Mouse (Mus musculus) cerebellum, adult 2 months (tissue): ENCODE measurements at regions not wholly inside any gene's neighbourhood (a gene's known extent, or its start where the extent isn't known, plus 50 kb on each side); places are given as distances from the start of the nearest gene placed in this dataset.
A peak's percentile ranks its signal among the peaks of the same experiment; 100 is the strongest.

Source experiments
- DNase-seq, 2 experiments: peaks; one replicate each; pipeline ENCODE4 v3.0.0; 2021
- H3K27ac ChIP-seq: fragments of 200-500 bp; 2 replicates; pipeline ENCODE4 v1.5.1; 2012; ENCODE audit warnings: low read length, control low read depth, inconsistent platforms; ENCODE audit not compliant: insufficient read depth
- H3K27me3 ChIP-seq: fragments of 200-500 bp; 2 replicates; pipeline ENCODE4 v1.6.1; 2012; ENCODE audit warnings: inconsistent platforms, mild to moderate bottlenecking, low read length, moderate library complexity; ENCODE audit not compliant: control insufficient read depth, insufficient read depth
- H3K4me1 ChIP-seq: fragments of 200-500 bp; 2 replicates; pipeline ENCODE4 v1.6.1; 2011; ENCODE audit warnings: low read length; ENCODE audit not compliant: control insufficient read depth, insufficient read depth
- H3K4me3 ChIP-seq: fragments of 200-500 bp; replicated peaks from 2 replicates; pipeline ENCODE3; 2011; ENCODE audit warnings: mild to moderate bottlenecking, low read depth, low read length, control low read depth; ENCODE audit not compliant: insufficient read depth
- CTCF ChIP-seq: fragments of 200-500 bp; IDR thresholded peaks from 2 replicates; pipeline ENCODE4 v1.5.1; 2011; ENCODE audit warnings: low read depth, mild to moderate bottlenecking, control low read depth, low read length, moderate library complexity, borderline replicate concordance; ENCODE audit not compliant: insufficient read depth
- POLR2A ChIP-seq: fragments of 200-500 bp; IDR thresholded peaks from 2 replicates; pipeline ENCODE4 v1.6.1; 2011; ENCODE audit warnings: low read length, control low read depth, borderline replicate concordance; ENCODE audit not compliant: insufficient read depth
- WGBS: fragments of 180-500 bp; shearing (Covaris S2); methylation state at CpG from one replicate; pipeline ENCODE4 v1.1.7; 2018; 5-methylcytosine and 5-hydroxymethylcytosine counted together

DNA sequence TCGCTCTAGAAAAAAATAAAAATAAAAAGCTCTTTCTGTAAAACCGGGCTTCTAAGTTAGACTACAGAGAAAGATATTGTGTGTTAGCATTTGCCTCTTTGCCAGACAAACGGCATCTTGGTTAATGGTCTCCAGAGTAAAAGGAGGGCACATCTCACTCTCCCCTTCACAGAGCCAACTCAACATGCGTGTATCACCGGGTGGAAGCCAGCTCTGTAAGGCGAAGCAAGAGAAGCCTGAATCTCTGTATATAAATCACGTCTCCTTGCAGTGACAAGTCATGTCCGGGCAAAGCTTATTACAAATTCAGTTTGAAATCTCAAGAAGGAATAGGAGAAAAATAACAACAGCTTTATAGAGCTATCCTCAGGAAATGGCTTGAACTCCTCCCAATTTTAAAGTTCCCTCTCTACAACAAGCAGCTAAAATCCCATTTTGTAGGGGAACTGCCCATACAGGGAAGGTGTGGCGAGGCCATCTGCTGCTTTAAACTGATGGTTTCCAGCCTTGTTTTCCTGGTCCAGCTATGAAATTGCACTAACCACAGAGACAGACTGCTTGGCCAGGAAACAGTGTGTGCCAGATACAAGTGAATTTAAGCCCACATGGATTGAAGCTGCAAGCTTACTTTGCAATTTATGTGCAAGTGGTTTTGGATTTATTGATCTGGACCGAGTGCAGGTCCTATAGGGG lies 291.7 kb upstream of the Noct start:
- peak; percentile 70 to 86 for DNase-seq
- Histone ChIP-seq H3K4me1 (peaks cover 11% of the 10 kb centered on the region; the same call in 1 of the 2 replicates), H3K27ac (no peak overlapping the region), H3K4me3 (no peak overlapping the region), H3K27me3 (no peaks in the 10 kb centered on the region; the same call in 1 of the 2 replicates)
- TF ChIP-seq CTCF (no peak), POLR2A (no peak)
- WGBS = 23% methylated on average over 10 of the region's 10 CpGs

DNA sequence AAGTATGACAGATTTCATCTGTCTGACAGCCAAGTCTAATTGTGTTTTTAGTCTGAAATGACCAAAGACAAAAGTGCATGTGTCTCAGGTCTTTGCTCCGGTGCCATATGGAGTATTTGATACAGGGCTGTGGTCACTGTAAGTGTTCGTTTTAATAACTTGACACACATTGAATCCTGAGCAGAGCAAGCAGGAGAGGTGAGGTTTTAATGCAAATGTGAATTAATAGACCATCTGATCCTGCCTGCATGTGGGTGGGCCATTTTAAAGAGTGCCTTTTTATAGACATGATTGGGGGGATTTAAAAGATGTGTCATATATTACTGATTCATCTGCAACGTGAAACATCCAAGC lies 291.2 kb upstream of the Noct start:
- 15% methylated on average over 3 of the region's 3 CpGs for WGBS
- TF ChIP-seq POLR2A (no peak), CTCF (no peak)
- peaks cover 11% of the 10 kb centered on the region; the same call in 1 of the 2 replicates for H3K4me1 ChIP-seq
- H3K27ac ChIP-seq = no peak overlapping the region
- H3K4me3 ChIP-seq = no peak overlapping the region
- no peaks in the 10 kb centered on the region; the same call in 1 of the 2 replicates for H3K27me3 ChIP-seq
- DNase-seq = no peak

DNA sequence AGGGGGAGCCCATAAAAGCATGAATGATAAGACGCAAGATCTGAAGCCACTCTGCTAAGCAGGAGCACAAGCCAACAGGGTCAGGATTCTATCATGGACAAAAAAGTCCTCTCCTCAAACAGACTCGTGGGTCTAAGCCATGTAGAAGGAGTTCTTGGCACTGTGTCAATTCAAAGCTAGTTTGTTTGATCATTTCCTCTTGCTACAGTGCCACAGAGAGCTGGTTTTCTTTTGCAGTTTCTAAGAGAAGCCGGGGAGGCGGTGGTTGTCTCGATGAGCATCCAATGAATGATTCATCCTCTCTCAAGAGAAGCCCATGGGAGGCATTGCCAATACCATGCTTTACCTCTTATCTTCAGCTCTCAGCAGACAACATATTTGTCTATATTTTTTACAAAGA lies 284.6 kb upstream of the Noct start:
- 75% methylated on average over 5 of the region's 5 CpGs for WGBS
- H3K4me1 ChIP-seq = no peaks in the 10 kb centered on the region

DNA sequence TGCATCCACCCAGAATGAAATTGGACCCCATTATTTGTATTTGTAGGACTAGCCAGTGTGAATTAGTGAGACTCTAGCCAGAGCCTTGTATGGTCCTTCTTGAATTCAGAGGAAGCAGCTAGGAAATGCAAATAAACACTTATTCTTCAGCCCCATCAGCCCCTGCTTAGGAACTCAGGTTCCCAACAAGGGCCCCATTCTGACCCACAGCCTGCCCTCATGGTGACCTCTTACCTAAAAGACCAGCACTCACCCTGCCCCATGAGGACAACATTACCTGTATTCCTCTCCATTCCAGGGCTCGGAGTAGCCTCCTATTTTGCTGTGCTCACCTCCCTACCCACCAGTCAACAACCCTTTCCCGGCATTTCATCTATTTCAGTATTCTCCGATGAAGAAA lies 283.6 kb upstream of the Noct start:
- Histone ChIP-seq H3K4me1 (no peaks in the 10 kb centered on the region), H3K27me3 (no peaks in the 10 kb centered on the region), H3K4me3 (no peak overlapping the region), H3K27ac (no peak overlapping the region)
- DNase-seq = no peak
- WGBS = 95% methylated on average over 3 of the region's 3 CpGs
- TF ChIP-seq CTCF (no peak), POLR2A (no peak)

More for the DNA sequence above, 284.6 kb upstream of the Noct start:
- TF ChIP-seq CTCF (no peak), POLR2A (no peak)
- no peak overlapping the region for H3K27ac ChIP-seq
- H3K4me3 ChIP-seq = no peak overlapping the region
- no peak for DNase-seq
- H3K27me3 ChIP-seq = no peaks in the 10 kb centered on the region

DNA sequence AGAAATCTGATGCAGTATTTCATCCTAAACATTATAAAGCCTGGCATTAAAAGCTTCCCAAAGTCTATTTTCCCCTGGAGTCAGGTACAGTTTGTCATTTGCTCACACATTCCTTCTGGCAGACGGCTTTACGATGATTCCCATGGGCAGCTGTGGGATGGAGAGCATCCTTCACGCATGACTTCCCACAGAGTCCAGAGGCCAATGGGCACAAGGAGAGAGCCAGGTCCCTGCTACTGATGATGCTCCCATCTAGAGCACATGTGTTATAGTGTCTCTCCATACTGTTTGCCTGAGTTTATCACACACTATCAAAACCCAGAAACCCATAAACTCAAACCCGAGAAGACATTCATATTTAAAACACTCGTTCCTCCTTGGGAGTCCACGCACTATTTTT lies 270.8 kb upstream of the Noct start:
- H3K4me3 ChIP-seq = no peak overlapping the region
- no peak for DNase-seq
- no peak overlapping the region for H3K27ac ChIP-seq
- no peaks in the 10 kb centered on the region for H3K4me1 ChIP-seq
- TF ChIP-seq CTCF (no peak), POLR2A (no peak)
- H3K27me3 ChIP-seq = no peaks in the 10 kb centered on the region
- WGBS = 61% methylated on average over 6 of the region's 6 CpGs

DNA sequence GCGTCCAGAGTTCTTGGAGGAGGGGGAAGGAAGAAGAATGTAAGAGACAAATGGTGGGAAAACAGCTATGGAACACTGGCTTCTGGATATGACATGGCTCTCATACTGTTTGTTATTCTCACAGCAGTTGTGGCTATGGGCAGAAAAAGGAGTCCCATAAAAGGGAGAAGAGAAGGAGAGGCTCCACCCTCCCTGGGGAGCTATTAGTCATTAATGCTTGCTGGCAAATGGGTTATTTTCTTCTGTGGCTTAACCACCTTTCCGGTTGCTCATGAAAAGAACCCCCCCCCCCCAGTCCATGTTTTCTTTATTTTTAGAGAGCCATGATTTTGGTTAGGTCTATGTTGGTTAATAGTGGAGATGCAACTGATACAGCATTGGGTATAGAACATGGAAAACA lies 253.9 kb upstream of the Noct start:
- no peak for DNase-seq
- H3K4me3 ChIP-seq = no peak overlapping the region
- WGBS = 92% methylated on average over 2 of the region's 2 CpGs
- no peak overlapping the region for H3K27ac ChIP-seq
- H3K27me3 ChIP-seq = no peaks in the 10 kb centered on the region
- no peaks in the 10 kb centered on the region for H3K4me1 ChIP-seq
- no peak for TF ChIP-seq POLR2A
- no peak for TF ChIP-seq CTCF

DNA sequence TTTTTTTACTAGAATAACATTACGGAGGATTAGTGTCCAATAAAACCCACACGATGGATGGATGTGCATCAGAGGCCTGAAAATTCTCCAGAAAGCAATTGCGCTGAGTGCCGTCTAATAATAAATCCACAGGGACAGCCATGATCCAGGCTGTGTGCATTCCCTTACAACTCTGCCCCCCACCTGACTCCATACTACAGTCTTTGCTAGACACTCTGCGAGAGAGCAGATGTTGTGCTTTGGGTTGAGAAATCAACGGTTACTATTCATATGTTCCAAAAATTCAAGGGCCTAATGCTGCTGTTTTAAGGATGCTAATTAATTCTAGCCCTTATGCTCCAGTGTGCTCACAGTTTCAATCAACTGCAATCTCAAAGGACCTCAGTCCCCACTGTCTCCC lies 251.2 kb upstream of the Noct start:
- Histone ChIP-seq H3K4me1 (no peaks in the 10 kb centered on the region), H3K4me3 (no peak overlapping the region), H3K27ac (no peak overlapping the region), H3K27me3 (no peaks in the 10 kb centered on the region)
- no peak for DNase-seq
- TF ChIP-seq CTCF (no peak), POLR2A (no peak)
- WGBS = 85% methylated on average over 6 of the region's 6 CpGs

DNA sequence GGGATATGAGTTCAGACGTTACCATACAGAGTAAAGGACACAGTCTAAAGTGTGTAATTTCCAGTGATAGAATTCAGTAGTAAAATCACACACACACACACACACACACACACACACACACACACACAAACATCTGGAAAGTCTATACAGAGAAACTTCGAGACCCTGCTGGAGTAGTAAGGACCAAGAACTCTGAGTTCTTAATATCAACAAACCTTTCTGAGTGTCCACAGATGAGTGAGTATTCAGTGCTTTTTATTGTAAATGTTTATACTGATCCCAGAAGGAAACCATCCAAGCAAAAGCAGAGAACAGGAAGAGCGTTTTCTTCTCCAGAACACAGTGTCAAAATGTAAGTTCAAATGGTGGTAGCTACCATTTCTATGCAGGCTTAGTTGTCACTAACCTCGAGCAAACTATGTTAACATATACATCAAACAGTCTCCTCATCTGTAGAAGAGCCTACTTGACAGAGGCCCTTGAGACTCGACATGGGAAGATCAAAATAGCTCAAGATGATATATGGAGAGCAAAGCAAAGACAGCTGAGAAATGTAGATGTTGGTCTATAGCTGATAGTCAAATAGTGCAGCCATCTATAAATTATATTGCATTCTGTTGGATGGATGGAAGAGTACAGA lies 248.0 kb upstream of the Noct start:
- TF ChIP-seq CTCF (no peak), POLR2A (no peak)
- Histone ChIP-seq H3K4me3 (no peak overlapping the region), H3K27me3 (no peaks in the 10 kb centered on the region; the same call in 1 of the 2 replicates), H3K27ac (no peak overlapping the region), H3K4me1 (no peaks in the 10 kb centered on the region)
- no peak for DNase-seq
- 91% methylated on average over 5 of the region's 5 CpGs for WGBS
